Mouse (Mus musculus): ENCODE results near the gene Tenm3.

- TF ChIP-seq POLR2A (IDR thresholded peaks at IDR 0.05; ENCODE audit: control insufficient read depth, extremely low read depth, insufficient read depth, low read length, poor library complexity) (no peak), CTCF (IDR thresholded peaks at IDR 0.05; ENCODE audit: borderline replicate concordance, control insufficient read depth, extremely low read depth, insufficient read depth, low read length, poor library complexity) (no peak)
Measured at GRCm38 (mm10) chr8:48279360-48279759, 564.4 kb downstream of the Tenm3 start.

Measured in thymus, adult 2 months (tissue).